Mouse (Mus musculus) stomach, embryonic 14.5 days (tissue): ENCODE data around the gene Psmd9. TPM values are rescaled to one million over a fixed set of nuclear protein-coding genes. Genes with fewer than 3 reads are reported as not detected.
"Not testable (repeated sequence)": the region's sequence is repeated elsewhere in the genome, so short reads cannot be mapped to it uniquely, and the experiment has no call there.

Experiments used
- ATAC-seq: fragments of 200-750 bp; cut with Nextera tagmentation; 2 replicates; pipeline ENCODE4 v1.8.0; 2017; ENCODE audit warnings: low read depth, moderate TSS enrichment; ENCODE audit not compliant: insufficient number of reproducible peaks, insufficient read depth, low FRiP score
- H3K27ac ChIP-seq: fragments of 300-500 bp; sonication (generic); 2 replicates; pipeline ENCODE4 v1.5.1; 2014; ENCODE audit warnings: mild to moderate bottlenecking, low read length, moderate library complexity, mixed read lengths
- H3K27me3 ChIP-seq: fragments of 300-500 bp; sonication (generic); 2 replicates; pipeline ENCODE4 v1.6.1; 2014; ENCODE audit warnings: low read length, control low read depth, mixed read lengths; ENCODE audit not compliant: control insufficient read depth, insufficient read depth
- H3K36me3 ChIP-seq: fragments of 300-500 bp; sonication (generic); 2 replicates; pipeline ENCODE4 v1.6.1; 2014; ENCODE audit warnings: mild to moderate bottlenecking, control low read depth, low read length, moderate library complexity, mixed read lengths; ENCODE audit not compliant: control insufficient read depth, insufficient read depth
- H3K4me1 ChIP-seq: fragments of 300-500 bp; sonication (generic); 2 replicates; pipeline ENCODE4 v1.6.1; 2014; ENCODE audit warnings: low read length, control low read depth, mixed read lengths; ENCODE audit not compliant: control insufficient read depth, insufficient read depth
- H3K4me2 ChIP-seq: fragments of 300-500 bp; sonication (generic); replicated peaks from 2 replicates; pipeline ENCODE4 v1.6.1; 2014; ENCODE audit warnings: low read depth, low read length, control low read depth
- H3K4me3 ChIP-seq: fragments of 300-500 bp; sonication (generic); 2 replicates; pipeline ENCODE4 v1.5.1; 2014; ENCODE audit warnings: low read depth, low read length, control low read depth
- H3K9ac ChIP-seq: fragments of 300-500 bp; sonication (generic); replicated peaks from 2 replicates; pipeline ENCODE4 v1.6.1; 2014; ENCODE audit warnings: low read depth, mild to moderate bottlenecking, control low read depth, low read length, moderate library complexity, mixed read lengths
- H3K9me3 ChIP-seq: fragments of 300-500 bp; sonication (generic); 2 replicates; pipeline ENCODE4 v1.6.1; 2016; ENCODE audit warnings: low read depth, low read length, control low read depth; ENCODE audit not compliant: control insufficient read depth
- WGBS: fragments of 180-500 bp; shearing (Covaris S2); extraction: QIAGEN DNeasy Blood & Tissue Kit; methylation state at CpG from one replicate; pipeline ENCODE4 v1.1.7; 2014; 5-methylcytosine and 5-hydroxymethylcytosine counted together
- polyA plus RNA-seq: library from polyadenylated mRNA; unstranded; fragments of >200 nt; fragmentation: Nextera tagmentation; extraction: Ambion mirVana; gene quantifications from 2 replicates; pipeline ENCODE4 v1.2.1, GENCODE M21; 2014

Gene Psmd9
- polyA plus RNA-seq, 1 experiment from 2014 or later: 82.3 TPM

DNA sequence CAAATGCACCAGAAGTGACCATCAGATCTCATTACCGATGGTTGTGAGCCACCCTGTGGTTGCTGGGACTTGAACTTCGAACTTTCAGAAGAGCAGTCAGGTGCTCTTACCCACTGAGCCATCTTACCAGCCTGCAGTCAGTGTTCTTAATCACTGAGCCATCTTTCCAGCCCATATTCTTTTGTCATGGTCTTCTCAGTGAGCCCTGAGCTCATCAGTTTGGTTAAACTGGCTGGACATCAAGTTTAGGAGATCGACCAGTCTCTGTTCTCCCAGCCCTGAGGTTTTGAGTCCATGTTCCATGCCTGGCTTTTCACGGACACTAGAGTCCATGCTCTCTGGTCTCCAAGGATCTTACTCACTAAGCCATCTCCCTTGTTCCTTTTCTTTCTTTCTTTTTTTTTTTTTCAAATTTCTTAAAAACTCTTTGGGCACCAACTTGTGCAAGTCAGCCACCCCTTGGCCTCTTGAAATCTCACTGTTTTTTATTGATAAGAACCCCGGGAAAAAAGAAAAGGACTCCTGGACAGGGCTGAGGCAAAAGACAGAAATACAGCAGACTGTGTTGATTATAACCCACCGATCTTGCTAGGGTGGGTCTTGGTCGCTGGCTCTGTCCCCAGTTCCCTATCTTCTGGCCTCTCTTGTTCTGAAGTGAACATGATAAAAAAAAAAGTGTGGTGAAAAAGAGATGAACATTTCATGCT is 31.8 kb downstream of the Psmd9 start:
- H3K4me2 ChIP-seq, H3K27me3 ChIP-seq, H3K27ac ChIP-seq, H3K4me1 ChIP-seq, ATAC-seq, H3K9ac ChIP-seq, H3K9me3 ChIP-seq, H3K36me3 ChIP-seq, H3K4me3 ChIP-seq: not testable (repeated sequence)
- 89% methylated on average over 5 of the region's 7 CpGs for WGBS

DNA sequence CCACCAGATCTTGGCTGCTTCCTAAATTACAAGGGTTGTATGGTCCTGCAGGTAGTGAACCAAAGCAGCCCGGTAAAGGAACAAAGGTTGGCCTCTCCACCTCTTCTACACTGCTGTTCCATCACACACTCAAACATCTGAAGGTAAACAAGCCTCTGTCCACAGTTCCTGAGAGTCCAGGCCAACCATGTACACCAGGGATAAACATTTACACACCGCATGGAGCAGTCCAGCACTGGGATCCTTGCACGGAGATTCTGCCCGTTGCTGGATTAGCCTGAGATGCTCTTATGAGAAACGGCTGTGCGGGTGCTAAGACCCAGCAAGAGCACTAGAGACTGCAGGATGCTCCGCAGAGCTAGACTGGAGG is 32.3 kb downstream of the Psmd9 start:
- no peak overlapping the region for H3K4me3 ChIP-seq
- no peaks in the 10 kb centered on the region for H3K27me3 ChIP-seq
- H3K27ac ChIP-seq: no peak overlapping the region
- H3K4me1 ChIP-seq: no peaks in the 10 kb centered on the region
- no peak overlapping the region for H3K4me2 ChIP-seq
- ATAC-seq: no peak
- no peak overlapping the region for H3K9ac ChIP-seq
- WGBS: 68% methylated on average over 7 of the region's 7 CpGs
- no peaks in the 10 kb centered on the region for H3K9me3 ChIP-seq
- H3K36me3 ChIP-seq: no peaks in the 10 kb centered on the region

DNA sequence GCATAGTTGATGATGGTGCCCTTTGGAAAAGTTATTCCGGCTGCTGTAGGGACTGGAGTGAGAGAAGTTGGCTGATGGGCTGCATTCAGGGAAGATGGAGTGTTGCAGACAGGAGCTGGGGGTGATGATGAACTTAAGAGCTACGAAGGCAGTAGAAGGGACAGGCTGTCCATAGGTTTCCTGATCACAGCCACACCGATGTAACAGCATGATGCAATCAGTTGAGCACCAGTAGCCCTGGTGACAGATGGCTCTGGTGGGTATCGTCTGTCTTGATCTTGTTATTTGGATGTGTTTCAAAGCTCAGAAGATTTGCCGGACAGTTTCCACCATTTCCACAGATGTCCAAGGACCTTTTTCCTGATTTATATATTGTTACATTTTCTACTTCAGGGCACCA is 32.8 kb downstream of the Psmd9 start:
- Histone ChIP-seq H3K4me1 (no peaks in the 10 kb centered on the region), H3K9me3 (no peaks in the 10 kb centered on the region), H3K36me3 (no peaks in the 10 kb centered on the region), H3K9ac (no peak overlapping the region), H3K4me2 (no peak overlapping the region), H3K27me3 (no peaks in the 10 kb centered on the region), H3K27ac (no peak overlapping the region), H3K4me3 (no peak overlapping the region)
- ATAC-seq: no peak
- WGBS: 77% methylated on average over 5 of the region's 5 CpGs

DNA sequence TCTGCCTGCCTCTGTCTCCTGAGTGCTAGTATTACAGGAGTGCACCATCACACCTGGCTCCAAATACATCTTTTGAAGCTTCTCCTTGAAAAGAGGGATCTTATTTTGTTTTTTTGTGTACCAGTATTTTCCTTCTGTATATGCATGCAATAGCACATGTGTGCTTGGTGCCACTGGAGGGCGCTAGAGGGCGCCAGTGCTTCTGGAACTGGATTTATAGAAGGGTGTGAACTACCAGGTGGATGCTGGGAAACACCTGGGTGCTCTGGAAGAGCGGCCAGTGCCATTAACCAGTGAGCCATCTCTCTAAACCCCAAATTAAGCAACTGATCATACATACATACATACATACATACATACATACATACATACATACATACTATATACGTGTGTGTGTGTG is 33.6 kb downstream of the Psmd9 start:
- H3K4me3 ChIP-seq, H3K9me3 ChIP-seq, H3K27ac ChIP-seq, H3K4me2 ChIP-seq, H3K36me3 ChIP-seq, H3K4me1 ChIP-seq, ATAC-seq, H3K27me3 ChIP-seq, H3K9ac ChIP-seq: not testable (repeated sequence)
- WGBS: 47% methylated on average over 3 of the region's 4 CpGs

DNA sequence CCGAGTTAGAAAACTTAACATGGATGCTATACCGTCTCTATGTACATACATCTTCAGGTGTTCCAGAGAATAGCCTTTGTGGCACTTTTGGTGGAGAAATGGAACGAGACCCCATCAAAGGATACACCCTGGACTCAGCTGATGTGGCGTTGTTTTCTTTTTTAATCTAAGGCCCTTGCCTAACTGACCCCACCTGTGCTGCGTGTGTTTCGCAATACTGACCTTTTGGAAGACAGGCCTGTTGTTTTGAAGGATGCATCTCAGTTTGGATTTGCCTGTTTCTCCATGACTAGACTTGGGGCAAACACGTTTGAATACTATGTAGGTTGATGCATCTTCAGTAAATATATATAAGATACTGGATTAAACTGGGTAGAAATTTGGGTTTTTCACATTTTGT is 34.4 kb downstream of the Psmd9 start:
- not testable (repeated sequence) for H3K9ac ChIP-seq, H3K36me3 ChIP-seq, H3K27me3 ChIP-seq, H3K9me3 ChIP-seq, H3K27ac ChIP-seq, H3K4me2 ChIP-seq, H3K4me3 ChIP-seq, H3K4me1 ChIP-seq, ATAC-seq
- 82% methylated on average over 7 of the region's 7 CpGs for WGBS

DNA sequence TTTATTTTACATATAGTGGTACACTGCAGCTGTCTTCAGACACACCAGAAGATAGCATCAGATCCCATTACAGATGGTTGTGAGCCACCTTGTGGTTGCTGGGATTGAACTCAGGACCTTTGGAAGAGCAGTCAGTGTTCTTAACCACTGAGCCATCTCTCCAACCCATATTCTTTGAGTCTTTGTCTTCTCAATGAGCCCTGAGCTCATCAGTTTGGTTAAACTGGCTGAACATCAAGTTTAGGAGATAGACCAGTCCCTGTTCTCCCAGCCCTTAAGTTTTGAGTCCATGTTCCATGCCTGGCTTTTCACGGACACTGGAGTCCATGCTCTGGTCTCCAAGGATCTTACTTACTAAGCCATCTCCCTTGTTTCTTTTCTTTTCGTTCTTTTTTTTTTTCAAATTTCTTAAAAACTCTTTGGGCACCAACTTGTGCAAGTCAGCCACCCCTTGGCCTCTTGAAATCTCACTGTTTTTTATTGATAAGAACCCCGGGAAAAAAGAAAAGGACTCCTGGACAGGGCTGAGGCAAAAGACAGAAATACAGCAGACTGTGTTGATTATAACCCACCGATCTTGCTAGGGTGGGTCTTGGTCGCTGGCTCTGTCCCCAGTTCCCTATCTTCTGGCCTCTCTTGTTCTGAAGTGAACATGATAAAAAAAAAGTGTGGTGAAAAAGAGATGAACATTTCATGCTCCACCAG is 53.3 kb downstream of the Psmd9 start:
- H3K27me3 ChIP-seq, H3K4me2 ChIP-seq, H3K36me3 ChIP-seq, ATAC-seq, H3K4me1 ChIP-seq, H3K27ac ChIP-seq, H3K9ac ChIP-seq, H3K4me3 ChIP-seq, H3K9me3 ChIP-seq: not testable (repeated sequence)
- WGBS: 80% methylated on average over 3 of the region's 5 CpGs

DNA sequence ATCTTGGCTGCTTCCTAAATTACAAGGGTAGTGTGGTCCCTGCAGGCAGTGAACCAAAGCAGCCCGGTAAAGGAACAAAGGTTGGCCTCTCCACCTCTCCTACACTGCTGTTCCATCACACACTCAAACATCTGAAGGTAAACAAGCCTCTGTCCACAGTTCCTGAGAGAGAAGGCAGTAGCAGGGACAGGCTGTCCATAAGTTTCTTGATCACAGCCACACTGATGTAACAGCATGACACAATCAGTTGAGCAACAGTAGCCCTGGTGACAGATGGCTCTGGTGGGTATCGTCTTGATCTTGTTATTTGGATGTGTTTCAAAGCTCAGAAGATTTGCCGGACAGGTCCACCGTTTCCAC is 53.8 kb downstream of the Psmd9 start:
- Histone ChIP-seq H3K27ac (no peak overlapping the region), H3K27me3 (no peaks in the 10 kb centered on the region), H3K9me3 (no peaks in the 10 kb centered on the region), H3K36me3 (no peaks in the 10 kb centered on the region), H3K4me1 (no peaks in the 10 kb centered on the region), H3K4me2 (no peak overlapping the region), H3K9ac (no peak overlapping the region), H3K4me3 (no peak overlapping the region)
- no peak for ATAC-seq
- 75% methylated on average over 4 of the region's 4 CpGs for WGBS

DNA sequence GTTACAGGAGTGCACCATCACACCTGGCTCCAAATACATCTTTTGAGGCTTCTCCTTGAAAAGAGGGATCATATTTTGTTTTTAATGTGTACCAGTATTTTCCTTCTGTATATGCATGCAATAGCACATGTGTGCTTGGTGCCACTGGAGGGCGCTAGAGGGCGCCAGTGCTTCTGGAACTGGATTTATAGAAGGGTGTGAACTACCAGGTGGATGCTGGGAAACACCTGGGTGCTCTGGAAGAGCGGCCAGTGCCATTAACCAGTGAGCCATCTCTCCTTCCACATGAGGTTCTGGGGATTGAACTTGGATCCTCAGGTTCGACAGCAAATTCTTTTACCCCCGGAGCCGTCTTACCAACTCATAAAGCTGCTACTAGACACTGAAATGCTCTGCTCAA is 54.6 kb downstream of the Psmd9 start:
- not testable (repeated sequence) for H3K36me3 ChIP-seq, H3K4me2 ChIP-seq, H3K9ac ChIP-seq, H3K9me3 ChIP-seq, H3K27me3 ChIP-seq, H3K4me1 ChIP-seq, H3K27ac ChIP-seq, H3K4me3 ChIP-seq, ATAC-seq
- WGBS: 60% methylated on average over 5 of the region's 6 CpGs

DNA sequence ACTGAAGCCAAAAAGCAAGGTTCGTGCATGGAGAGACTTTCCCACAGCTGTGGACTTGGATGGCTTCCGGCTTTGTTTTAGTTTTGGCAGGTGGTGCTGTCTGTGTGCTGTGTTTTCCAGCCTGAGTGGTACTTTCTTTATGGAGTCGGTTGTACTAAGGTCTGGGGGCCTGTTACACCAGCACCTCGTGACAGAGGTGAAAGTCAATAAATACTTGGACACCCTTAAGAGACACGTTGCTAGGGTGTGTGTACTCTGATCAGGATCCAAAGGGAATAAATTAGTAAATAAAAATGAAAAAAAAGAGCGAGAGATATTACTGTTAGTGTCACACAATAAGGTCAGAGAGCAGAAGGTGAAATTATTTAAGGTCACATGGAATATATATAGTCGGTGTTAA is 57.6 kb downstream of the Psmd9 start:
- H3K27me3 ChIP-seq: no peaks in the 10 kb centered on the region
- H3K4me2 ChIP-seq: no peak overlapping the region
- WGBS: 86% methylated on average over 7 of the region's 7 CpGs

More for the DNA sequence above, 57.6 kb downstream of the Psmd9 start:
- no peak for ATAC-seq
- Histone ChIP-seq H3K4me1 (peaks cover 8% of the 10 kb centered on the region), H3K9ac (no peak overlapping the region), H3K27ac (no peak overlapping the region), H3K4me3 (no peak overlapping the region), H3K9me3 (no peaks in the 10 kb centered on the region), H3K36me3 (no peaks in the 10 kb centered on the region)
